Mouse (Mus musculus): ENCODE measurements around the gene Slco1c1. TPM values are rescaled to one million over a fixed set of nuclear protein-coding genes. Genes with fewer than 3 reads are reported as not detected.
"Not testable (repeated sequence)": the region's sequence is repeated elsewhere in the genome, so short reads cannot be mapped to it uniquely, and the experiment has no call there.

Gene Slco1c1
- polyA plus RNA-seq, 1 experiment from 2014 or later: 1.5 TPM

DNA sequence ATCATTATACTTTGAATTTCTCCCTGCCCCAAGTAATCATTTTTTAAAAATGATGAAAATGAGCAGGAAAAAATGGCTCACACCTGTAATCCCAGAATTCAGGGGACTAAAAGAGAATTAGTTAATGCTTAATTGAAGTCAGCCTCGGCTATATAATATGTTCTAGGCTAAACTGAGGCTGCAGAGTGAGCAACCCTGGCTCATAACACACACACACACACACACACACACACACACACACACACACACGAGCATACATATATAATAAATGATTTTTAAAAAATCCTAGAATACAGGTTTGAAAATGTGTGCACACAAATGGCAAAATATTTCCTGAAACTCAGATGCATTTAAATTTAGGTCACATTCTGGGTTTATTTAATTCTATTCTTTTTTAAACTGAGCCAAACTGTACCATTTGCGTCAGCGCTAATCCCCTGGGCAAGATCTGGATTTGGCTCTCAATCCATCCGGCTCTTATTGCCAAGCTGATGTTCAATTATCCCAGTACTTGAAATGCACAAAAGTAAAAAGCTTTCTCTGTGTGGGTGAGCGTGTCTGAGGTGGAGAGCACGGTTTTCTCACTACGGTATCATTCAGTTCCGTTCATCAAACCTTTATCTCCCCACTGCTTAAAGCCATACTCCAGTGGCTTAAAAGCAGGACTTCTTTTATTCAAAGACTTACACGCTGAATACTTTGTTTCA, 43.8 kb downstream of the Slco1c1 start:
- H3K36me3 ChIP-seq (ENCODE audit: control insufficient read depth, insufficient read depth, low read length): no peaks in the 10 kb centered on the region
- H3K27me3 ChIP-seq (ENCODE audit: control insufficient read depth, insufficient read depth, low read length): no peaks in the 10 kb centered on the region
- DNase-seq (ENCODE audit: low spot score, missing footprints) (peak; percentile 83), ATAC-seq (ENCODE audit: low FRiP score) (no peak)
- H3K4me2 ChIP-seq: no peak overlapping the region
- no peak overlapping the region for H3K27ac ChIP-seq (ENCODE audit: low read depth, low read length)
- WGBS: 63% methylated on average over 10 of the region's 10 CpGs
- H3K9me3 ChIP-seq (ENCODE audit: control insufficient read depth, low read length): no peaks in the 10 kb centered on the region
- H3K4me1 ChIP-seq (ENCODE audit: control insufficient read depth, insufficient read depth, low read length): no peaks in the 10 kb centered on the region
- H3K9ac ChIP-seq (ENCODE audit: low read length): no peak overlapping the region
- no peak overlapping the region for H3K4me3 ChIP-seq (ENCODE audit: low read depth, low read length)

DNA sequence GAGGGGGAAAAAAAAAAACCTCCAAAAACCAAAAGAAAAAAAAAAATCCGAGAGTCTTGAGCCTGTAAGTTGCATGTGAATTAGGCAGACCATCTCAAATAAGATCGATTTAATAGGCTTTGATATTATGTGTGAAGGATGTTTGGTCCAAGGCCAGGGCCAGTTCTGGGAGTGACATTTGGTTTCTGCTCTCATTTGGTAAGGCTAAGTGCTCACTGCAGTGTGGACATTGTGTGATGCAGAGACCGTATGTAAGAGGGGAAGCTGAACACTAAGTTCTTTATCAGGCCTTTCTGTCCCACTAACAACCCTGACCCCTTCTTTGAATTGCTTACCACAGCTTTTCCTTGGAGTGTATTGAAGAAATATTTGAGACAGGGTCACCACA, 44.4 kb downstream of the Slco1c1 start:
- Histone ChIP-seq H3K27ac (ENCODE audit: low read depth, low read length) (no peak overlapping the region), H3K9ac (ENCODE audit: low read length) (no peak overlapping the region), H3K4me2 (no peak overlapping the region), H3K27me3 (ENCODE audit: control insufficient read depth, insufficient read depth, low read length) (no peaks in the 10 kb centered on the region), H3K36me3 (ENCODE audit: control insufficient read depth, insufficient read depth, low read length) (no peaks in the 10 kb centered on the region), H3K9me3 (ENCODE audit: control insufficient read depth, low read length) (no peaks in the 10 kb centered on the region), H3K4me3 (ENCODE audit: low read depth, low read length) (no peak overlapping the region), H3K4me1 (ENCODE audit: control insufficient read depth, insufficient read depth, low read length) (no peaks in the 10 kb centered on the region)
- WGBS: 49% methylated on average over 3 of the region's 3 CpGs
- peak; percentile 55; the same call in 1 of the 2 replicates for ATAC-seq (ENCODE audit: low FRiP score)
- peak; percentile 76 for DNase-seq (ENCODE audit: low spot score, missing footprints)

DNA sequence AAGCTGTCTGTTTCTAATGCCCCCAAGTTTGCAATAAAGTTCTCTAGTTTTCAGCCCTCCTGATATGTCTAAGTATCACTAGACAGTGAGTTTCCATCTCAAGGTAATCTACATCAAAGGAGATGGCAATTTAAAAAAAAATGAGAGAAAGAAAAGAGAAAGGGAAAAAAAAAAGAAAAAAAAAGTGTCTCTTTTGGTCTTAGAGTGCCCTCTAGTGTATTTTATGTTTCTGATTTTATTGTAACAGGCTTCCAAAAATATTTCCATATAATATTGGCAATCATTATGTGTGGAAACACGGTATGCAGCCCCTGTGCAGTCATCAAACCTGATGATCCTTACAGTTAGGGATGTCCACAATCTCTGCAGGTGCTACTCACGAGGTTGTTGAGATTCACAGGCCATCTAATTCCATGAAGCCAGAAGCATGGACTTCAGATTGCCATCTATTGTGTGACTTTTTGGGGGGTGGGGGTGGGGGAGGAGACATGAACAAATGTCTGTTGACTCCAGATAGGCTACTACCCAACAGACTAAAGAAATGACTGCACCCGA, 52.6 kb downstream of the Slco1c1 start:
- ATAC-seq (ENCODE audit: low FRiP score) (peak; percentile 44; the same call in 1 of the 2 replicates), DNase-seq (ENCODE audit: low spot score, missing footprints) (peak; percentile 82)
- 36% methylated on average over 3 of the region's 3 CpGs for WGBS
- Histone ChIP-seq H3K9ac (ENCODE audit: low read length) (no peak overlapping the region), H3K27me3 (ENCODE audit: control insufficient read depth, insufficient read depth, low read length) (no peaks in the 10 kb centered on the region), H3K4me3 (ENCODE audit: low read depth, low read length) (no peak overlapping the region), H3K27ac (ENCODE audit: low read depth, low read length) (no peak overlapping the region), H3K9me3 (ENCODE audit: control insufficient read depth, low read length) (no peaks in the 10 kb centered on the region), H3K36me3 (ENCODE audit: control insufficient read depth, insufficient read depth, low read length) (no peaks in the 10 kb centered on the region), H3K4me2 (no peak overlapping the region), H3K4me1 (ENCODE audit: control insufficient read depth, insufficient read depth, low read length) (no peaks in the 10 kb centered on the region)

DNA sequence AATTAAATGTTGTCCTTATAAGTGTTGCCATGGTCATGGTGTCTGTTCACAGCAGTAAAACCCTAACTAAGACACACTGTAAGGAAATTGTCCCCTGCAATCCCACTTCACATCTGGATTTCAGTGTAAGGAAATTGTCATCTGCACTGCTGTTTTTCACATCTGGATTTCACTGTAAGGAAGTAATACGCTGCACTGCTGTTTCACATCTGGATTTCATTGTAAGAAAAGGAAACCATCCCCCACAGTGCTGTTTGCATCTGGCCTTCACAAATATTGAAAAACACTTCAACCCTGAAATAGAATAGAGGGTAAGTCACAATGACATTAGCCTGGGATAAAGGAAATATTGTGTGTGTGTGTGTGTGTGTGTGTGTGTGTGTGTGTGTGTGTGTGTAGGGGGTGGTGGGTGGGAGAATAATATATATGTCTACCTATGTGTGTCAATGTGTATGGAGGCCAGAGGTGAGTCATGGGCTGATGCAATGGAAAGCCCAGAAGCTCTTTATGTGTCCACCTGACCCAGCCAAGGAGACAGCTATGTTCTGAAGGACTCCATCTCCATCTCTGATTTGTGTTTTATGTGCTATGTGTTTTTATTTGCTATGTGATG, 60.7 kb downstream of the Slco1c1 start:
- H3K27ac ChIP-seq (ENCODE audit: low read depth, low read length): no peak overlapping the region
- no peak overlapping the region for H3K9ac ChIP-seq (ENCODE audit: low read length)
- H3K4me1 ChIP-seq (ENCODE audit: control insufficient read depth, insufficient read depth, low read length): no peaks in the 10 kb centered on the region
- H3K27me3 ChIP-seq (ENCODE audit: control insufficient read depth, insufficient read depth, low read length): no peaks in the 10 kb centered on the region
- ATAC-seq (ENCODE audit: low FRiP score) (no peak), DNase-seq (ENCODE audit: low spot score, missing footprints) (peak; percentile 39)
- H3K4me3 ChIP-seq (ENCODE audit: low read depth, low read length): no peak overlapping the region
- WGBS: 84% methylated on average over 1 of the region's 1 CpGs
- H3K9me3 ChIP-seq (ENCODE audit: control insufficient read depth, low read length): no peaks in the 10 kb centered on the region
- H3K36me3 ChIP-seq (ENCODE audit: control insufficient read depth, insufficient read depth, low read length): no peaks in the 10 kb centered on the region
- no peak overlapping the region for H3K4me2 ChIP-seq

DNA sequence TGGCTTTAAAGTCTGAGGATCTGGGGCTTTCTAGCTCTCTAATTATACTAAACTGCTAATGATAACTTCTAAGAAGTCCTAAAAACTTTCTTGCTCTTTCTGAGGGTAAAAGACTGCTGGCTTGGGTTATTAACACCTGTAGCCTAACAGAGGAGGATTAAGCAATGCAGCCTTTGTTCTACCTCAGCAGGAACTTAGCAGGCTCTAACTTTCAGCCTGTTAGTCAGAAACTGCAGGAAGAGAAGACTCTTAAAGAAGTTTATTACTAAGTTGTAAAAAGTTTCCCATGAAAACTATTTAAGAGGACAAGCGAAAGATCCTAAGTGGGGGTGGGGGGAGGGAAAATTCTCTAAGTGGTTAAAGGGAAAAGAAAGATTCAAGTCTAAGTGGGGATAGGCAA, 65.8 kb downstream of the Slco1c1 start:
- H3K36me3 ChIP-seq (ENCODE audit: control insufficient read depth, insufficient read depth, low read length): no peaks in the 10 kb centered on the region
- H3K9ac ChIP-seq (ENCODE audit: low read length): no peak overlapping the region
- DNase-seq (ENCODE audit: low spot score, missing footprints) (no peak), ATAC-seq (ENCODE audit: low FRiP score) (no peak)
- WGBS: 48% methylated on average over 1 of the region's 1 CpGs
- no peak overlapping the region for H3K27ac ChIP-seq (ENCODE audit: low read depth, low read length)
- H3K4me1 ChIP-seq (ENCODE audit: control insufficient read depth, insufficient read depth, low read length): no peaks in the 10 kb centered on the region
- H3K4me3 ChIP-seq (ENCODE audit: low read depth, low read length): no peak overlapping the region
- no peaks in the 10 kb centered on the region for H3K9me3 ChIP-seq (ENCODE audit: control insufficient read depth, low read length)
- H3K4me2 ChIP-seq: no peak overlapping the region
- H3K27me3 ChIP-seq (ENCODE audit: control insufficient read depth, insufficient read depth, low read length): no peaks in the 10 kb centered on the region

DNA sequence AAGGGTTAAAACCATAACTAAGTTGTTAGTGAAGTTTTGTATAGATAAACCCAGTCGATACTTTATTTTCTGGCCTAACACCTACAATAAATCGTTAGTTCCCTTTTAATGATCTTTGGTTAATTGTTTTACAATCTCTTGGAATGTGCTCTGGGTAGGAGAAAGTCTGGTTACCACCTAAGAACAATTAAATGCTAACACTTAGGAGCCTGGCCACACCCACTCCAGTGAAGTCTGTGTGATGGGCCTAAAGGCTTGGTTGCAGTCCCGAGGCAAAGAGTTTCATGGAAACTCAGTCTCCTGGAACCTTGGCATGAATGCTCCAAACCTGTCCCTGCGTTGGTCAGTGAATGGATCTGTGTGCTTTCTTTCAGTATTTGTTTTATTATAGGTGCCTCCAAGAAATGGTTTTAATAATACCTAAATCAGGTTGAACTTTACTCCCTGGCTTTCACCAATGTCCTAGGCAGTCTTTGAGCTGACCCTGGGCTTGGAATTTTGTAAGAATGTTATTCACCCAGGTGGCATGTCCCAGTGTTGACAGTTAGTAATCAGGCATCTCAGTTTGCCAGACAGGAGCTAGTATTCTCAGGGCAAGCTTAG, 66.5 kb downstream of the Slco1c1 start:
- not testable (repeated sequence) for H3K36me3 ChIP-seq (ENCODE audit: control insufficient read depth, insufficient read depth, low read length); H3K27ac ChIP-seq (ENCODE audit: low read depth, low read length); H3K9ac ChIP-seq (ENCODE audit: low read length); H3K9me3 ChIP-seq (ENCODE audit: control insufficient read depth, low read length); ATAC-seq (ENCODE audit: low FRiP score); H3K4me1 ChIP-seq (ENCODE audit: control insufficient read depth, insufficient read depth, low read length); DNase-seq (ENCODE audit: low spot score, missing footprints); H3K4me2 ChIP-seq; H3K27me3 ChIP-seq (ENCODE audit: control insufficient read depth, insufficient read depth, low read length); H3K4me3 ChIP-seq (ENCODE audit: low read depth, low read length)
- 61% methylated on average over 4 of the region's 4 CpGs for WGBS

DNA sequence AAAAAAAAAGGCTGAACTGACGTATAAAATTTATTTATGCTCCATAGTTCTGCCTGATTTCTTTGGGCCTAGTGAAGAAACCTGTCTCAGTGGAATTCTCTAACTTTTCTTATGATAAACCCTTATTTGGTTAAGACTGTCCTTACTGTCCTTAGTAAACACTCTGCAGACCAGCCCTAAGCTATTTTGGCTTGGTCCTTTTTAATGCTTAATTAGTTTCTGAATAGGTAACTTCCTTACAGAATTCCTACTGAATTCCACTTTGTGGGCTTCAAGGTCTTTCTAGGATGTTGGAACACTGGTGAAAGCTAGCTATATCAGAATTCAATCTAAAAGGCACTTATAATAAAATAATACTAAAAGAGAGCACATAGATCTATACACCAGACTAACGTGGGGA, 71.9 kb downstream of the Slco1c1 start:
- no peak overlapping the region for H3K4me2 ChIP-seq
- ATAC-seq (ENCODE audit: low FRiP score) (no peak), DNase-seq (ENCODE audit: low spot score, missing footprints) (no peak)
- no peaks in the 10 kb centered on the region; the same call in 1 of the 2 replicates for H3K9me3 ChIP-seq (ENCODE audit: control insufficient read depth, low read length)
- no peaks in the 10 kb centered on the region for H3K27me3 ChIP-seq (ENCODE audit: control insufficient read depth, insufficient read depth, low read length)
- no peak overlapping the region for H3K9ac ChIP-seq (ENCODE audit: low read length)
- 97% methylated on average over 2 of the region's 2 CpGs for WGBS
- no peak overlapping the region for H3K4me3 ChIP-seq (ENCODE audit: low read depth, low read length)
- H3K27ac ChIP-seq (ENCODE audit: low read depth, low read length): no peak overlapping the region
- H3K4me1 ChIP-seq (ENCODE audit: control insufficient read depth, insufficient read depth, low read length): no peaks in the 10 kb centered on the region
- H3K36me3 ChIP-seq (ENCODE audit: control insufficient read depth, insufficient read depth, low read length): no peaks in the 10 kb centered on the region

DNA sequence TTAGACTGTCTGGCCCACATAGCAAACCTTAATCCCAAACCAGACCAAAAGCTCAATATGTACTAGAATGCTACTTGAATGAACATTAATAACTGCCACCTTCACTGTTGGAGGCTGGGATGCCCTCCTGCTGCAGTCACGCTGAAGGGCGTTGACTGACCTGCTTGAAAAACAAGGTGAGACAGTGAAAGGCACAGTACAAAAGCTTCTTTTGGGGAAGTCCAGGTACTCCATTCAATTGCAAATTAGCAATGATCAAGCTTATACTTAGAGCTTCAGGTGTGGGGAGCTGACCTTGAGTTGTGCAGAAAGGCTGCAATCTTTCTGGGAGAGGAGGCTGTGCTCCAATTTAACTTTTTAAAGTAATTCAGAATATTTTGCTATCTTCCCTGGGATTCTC, 72.9 kb downstream of the Slco1c1 start:
- Histone ChIP-seq H3K9ac (ENCODE audit: low read length) (no peak overlapping the region), H3K4me3 (ENCODE audit: low read depth, low read length) (no peak overlapping the region), H3K36me3 (ENCODE audit: control insufficient read depth, insufficient read depth, low read length) (no peaks in the 10 kb centered on the region), H3K4me2 (no peak overlapping the region), H3K4me1 (ENCODE audit: control insufficient read depth, insufficient read depth, low read length) (no peaks in the 10 kb centered on the region), H3K27me3 (ENCODE audit: control insufficient read depth, insufficient read depth, low read length) (no peaks in the 10 kb centered on the region), H3K9me3 (ENCODE audit: control insufficient read depth, low read length) (no peaks in the 10 kb centered on the region; the same call in 1 of the 2 replicates), H3K27ac (ENCODE audit: low read depth, low read length) (no peak overlapping the region)
- ATAC-seq (ENCODE audit: low FRiP score) (no peak), DNase-seq (ENCODE audit: low spot score, missing footprints) (no peak)
- whole genome bisulfite sequencing: 98% methylated on average over 2 of the region's 2 CpGs

DNA sequence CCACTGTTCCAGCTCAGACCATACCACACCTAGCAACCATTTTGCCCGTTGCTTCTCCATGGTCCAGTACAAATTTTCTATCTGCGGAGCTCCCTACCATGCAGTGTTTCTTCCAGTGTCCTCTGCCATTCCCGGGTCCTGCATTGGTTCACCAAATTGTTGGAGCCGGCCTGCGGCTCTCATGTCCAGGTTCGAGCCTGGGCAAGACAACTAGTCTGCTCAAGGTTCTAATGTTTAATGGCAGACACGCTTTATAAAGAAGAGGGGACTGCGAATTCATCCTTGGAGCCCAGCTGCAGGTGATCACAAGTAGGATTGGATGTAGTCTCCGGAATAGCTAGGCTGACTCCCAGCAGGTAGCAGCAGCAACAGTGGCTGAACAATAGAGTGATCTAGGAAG, 76.8 kb downstream of the Slco1c1 start:
- no peaks in the 10 kb centered on the region for H3K36me3 ChIP-seq (ENCODE audit: control insufficient read depth, insufficient read depth, low read length)
- H3K4me3 ChIP-seq (ENCODE audit: low read depth, low read length): no peak overlapping the region
- H3K9me3 ChIP-seq (ENCODE audit: control insufficient read depth, low read length): no peaks in the 10 kb centered on the region; the same call in 1 of the 2 replicates
- H3K27ac ChIP-seq (ENCODE audit: low read depth, low read length): no peak overlapping the region
- 65% methylated on average over 9 of the region's 9 CpGs for WGBS
- ATAC-seq (ENCODE audit: low FRiP score) (no peak), DNase-seq (ENCODE audit: low spot score, missing footprints) (no peak)
- H3K4me2 ChIP-seq: no peak overlapping the region
- H3K27me3 ChIP-seq (ENCODE audit: control insufficient read depth, insufficient read depth, low read length): no peaks in the 10 kb centered on the region
- H3K9ac ChIP-seq (ENCODE audit: low read length): no peak overlapping the region
- H3K4me1 ChIP-seq (ENCODE audit: control insufficient read depth, insufficient read depth, low read length): no peaks in the 10 kb centered on the region
